Mouse (Mus musculus) layer of hippocampus, adult 2 months (tissue): ENCODE measurements around the gene Peak1. TPM values are rescaled to one million over a fixed set of nuclear protein-coding genes. Genes with fewer than 3 reads are reported as not detected.
A peak's percentile ranks its signal among the peaks of the same experiment; 100 is the strongest.

Source experiments
- DNase-seq, 2 experiments: peaks; one replicate each; pipeline ENCODE4 v3.0.0; 2022; ENCODE audit warnings: low spot score in 2 of 2
- H3K27ac ChIP-seq: fragments of 200-600 bp; 2 replicates; pipeline ENCODE4 v1.8.1; 2022
- H3K4me3 ChIP-seq: fragments of 200-600 bp; 2 replicates; pipeline ENCODE4 v1.8.1; 2022; ENCODE audit warnings: mild to moderate bottlenecking
- CTCF ChIP-seq: fragments of 200-600 bp; conservative IDR thresholded peaks from 2 replicates; pipeline ENCODE4 v1.8.1; 2022; ENCODE audit warnings: antibody characterized with exemption, mild to moderate bottlenecking, moderate library complexity
- total RNA-seq, 2 experiments: library from RNA; stranded (reverse); gene quantifications; 2 replicates each; pipeline ENCODE4 v1.2.3; 2021

Gene Peak1
- total RNA-seq, 2 experiments from 2014 or later, result 56.1 to 59.2 TPM

GRCm38 (mm10) chr9:56213451-56214291 lies 204.2 kb downstream of the Peak1 start:
- peak; percentile 95 for TF ChIP-seq CTCF
- Histone ChIP-seq H3K27ac (peak overlapping the region; percentile 63), H3K4me3 (peak overlapping the region; percentile 15; the same call in 1 of the 2 replicates)
- peak; percentile 70 to 76 for DNase-seq

- Histone ChIP-seq H3K27ac (no peak overlapping the region), H3K4me3 (no peak overlapping the region)
- TF ChIP-seq CTCF, result no peak
- DNase-seq, result no peak
These were observed 209.1 kb downstream of the Peak1 start for GRCm38 (mm10) chr9:56208817-56209216.

- Histone ChIP-seq H3K4me3 (no peak overlapping the region), H3K27ac (no peak overlapping the region)
- DNase-seq, result no peak
- TF ChIP-seq CTCF, result no peak
These were observed 210.4 kb downstream of the Peak1 start for GRCm38 (mm10) chr9:56207516-56207915.

- no peak for DNase-seq
- Histone ChIP-seq H3K27ac (no peak overlapping the region), H3K4me3 (no peak overlapping the region)
- TF ChIP-seq CTCF, result no peak
These were observed 210.8 kb downstream of the Peak1 start for GRCm38 (mm10) chr9:56207083-56207482.

GRCm38 (mm10) chr9:56205336-56205735 lies 212.5 kb downstream of the Peak1 start:
- Histone ChIP-seq H3K27ac (no peak overlapping the region), H3K4me3 (no peak overlapping the region)
- DNase-seq, result peak in 1 of 2 experiments; percentile 44
- no peak for TF ChIP-seq CTCF

GRCm38 (mm10) chr9:56204316-56204715 lies 213.6 kb downstream of the Peak1 start:
- no peak for DNase-seq
- H3K4me3 ChIP-seq, result no peak overlapping the region
- no peak overlapping the region for H3K27ac ChIP-seq
- TF ChIP-seq CTCF, result no peak

GRCm38 (mm10) chr9:56200645-56201314 lies 217.1 kb downstream of the Peak1 start:
- Histone ChIP-seq H3K4me3 (no peak overlapping the region), H3K27ac (no peak overlapping the region)
- peak; percentile 84 to 88 for DNase-seq
- peak; percentile 95 for TF ChIP-seq CTCF

- Histone ChIP-seq H3K27ac (no peak overlapping the region), H3K4me3 (no peak overlapping the region)
- no peak for TF ChIP-seq CTCF
- DNase-seq, result no peak
These were observed 217.7 kb downstream of the Peak1 start for GRCm38 (mm10) chr9:56200200-56200599.

GRCm38 (mm10) chr9:56196921-56197320 lies 220.9 kb downstream of the Peak1 start:
- Histone ChIP-seq H3K27ac (no peak overlapping the region), H3K4me3 (no peak overlapping the region)
- TF ChIP-seq CTCF, result no peak
- DNase-seq, result no peak

GRCm38 (mm10) chr9:56195193-56195592 lies 222.7 kb downstream of the Peak1 start:
- no peak overlapping the region for H3K4me3 ChIP-seq
- no peak overlapping the region for H3K27ac ChIP-seq
- DNase-seq, result no peak
- no peak for TF ChIP-seq CTCF

GRCm38 (mm10) chr9:56191498-56192455 lies 226.1 kb downstream of the Peak1 start:
- Histone ChIP-seq H3K4me3 (no peak overlapping the region), H3K27ac (no peak overlapping the region)
- no peak for TF ChIP-seq CTCF
- DNase-seq, result no peak

GRCm38 (mm10) chr9:56180118-56180781 lies 237.6 kb downstream of the Peak1 start:
- no peak for DNase-seq
- no peak overlapping the region; the same call in 1 of the 2 replicates for H3K4me3 ChIP-seq
- H3K27ac ChIP-seq, result no peak overlapping the region; the same call in 1 of the 2 replicates
- TF ChIP-seq CTCF, result no peak
